Mouse (Mus musculus): ENCODE data around the gene Neu2.

The Neu2 gene

GRCm38 (mm10) chr1:87614576-87615295 lies 105.0 kb downstream of the Neu2 start:
- no peak for DNase-seq (ENCODE audit: low spot score in 2 of 2)

- no peak for DNase-seq (ENCODE audit: low spot score in 2 of 2)
Observed at GRCm38 (mm10) chr1:87620211-87620668, 110.6 kb downstream of the Neu2 start, which contains the start of gene Inpp5d. Gene Inpp5d, plus strand, starts transcription at chr1:87620312.

DNA sequence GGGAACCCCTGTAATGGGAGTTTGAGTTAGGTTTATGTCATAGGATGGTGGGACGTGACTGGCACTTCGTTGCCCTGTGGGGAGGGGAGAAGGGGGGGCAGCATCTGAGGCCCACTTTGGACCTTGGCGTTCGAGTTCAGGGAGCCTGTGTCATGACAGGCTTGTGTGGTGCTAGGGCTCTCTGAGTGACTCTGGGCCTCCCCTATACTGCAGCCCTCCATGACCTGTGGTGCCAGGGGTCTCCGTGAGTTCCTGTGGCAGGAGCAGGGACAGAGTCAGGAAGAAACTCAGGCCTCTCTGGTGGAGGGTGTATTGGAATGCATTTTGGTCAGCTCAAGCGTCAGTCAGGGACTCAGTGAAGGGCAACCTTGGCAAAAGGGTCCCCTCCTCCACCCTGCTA lies 111.0 kb downstream of the Neu2 start:
- DNase-seq (ENCODE audit: low spot score in 2 of 2): no peak

DNA sequence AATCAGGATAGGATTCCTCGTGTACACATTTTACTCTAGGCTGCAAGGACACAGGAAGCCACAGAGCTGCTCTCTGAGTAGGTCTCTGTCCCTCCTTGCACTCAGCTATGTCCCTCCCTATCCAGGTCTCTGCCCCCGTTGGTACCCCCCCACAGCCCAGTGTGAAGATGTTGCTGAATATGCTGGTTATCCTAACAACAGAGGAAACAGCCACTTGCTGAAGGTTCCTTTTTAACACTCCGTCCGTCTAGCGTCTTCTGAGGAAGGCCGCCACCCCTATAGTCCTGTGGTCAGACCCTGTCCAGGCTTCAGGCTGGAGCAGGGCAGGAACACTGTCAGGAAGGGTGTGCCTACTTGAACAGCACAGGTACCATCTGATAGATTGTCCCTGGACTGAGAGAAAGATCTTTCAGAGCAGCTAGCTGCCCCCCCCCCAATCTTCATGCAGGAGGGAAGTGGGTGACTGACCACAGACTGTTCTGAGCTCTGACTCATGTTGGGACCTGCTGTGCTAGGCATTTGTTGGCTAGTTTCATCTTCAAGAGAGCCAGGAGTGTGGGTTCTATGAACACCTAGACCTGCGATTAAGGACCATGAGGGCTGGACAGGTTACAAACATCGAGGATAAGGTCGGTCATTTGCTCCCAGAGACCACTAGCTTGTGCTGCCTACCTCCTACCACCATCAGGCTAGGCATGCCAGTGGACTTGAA lies 111.6 kb downstream of the Neu2 start:
- DNase-seq (ENCODE audit: low spot score in 2 of 2): no peak

DNA sequence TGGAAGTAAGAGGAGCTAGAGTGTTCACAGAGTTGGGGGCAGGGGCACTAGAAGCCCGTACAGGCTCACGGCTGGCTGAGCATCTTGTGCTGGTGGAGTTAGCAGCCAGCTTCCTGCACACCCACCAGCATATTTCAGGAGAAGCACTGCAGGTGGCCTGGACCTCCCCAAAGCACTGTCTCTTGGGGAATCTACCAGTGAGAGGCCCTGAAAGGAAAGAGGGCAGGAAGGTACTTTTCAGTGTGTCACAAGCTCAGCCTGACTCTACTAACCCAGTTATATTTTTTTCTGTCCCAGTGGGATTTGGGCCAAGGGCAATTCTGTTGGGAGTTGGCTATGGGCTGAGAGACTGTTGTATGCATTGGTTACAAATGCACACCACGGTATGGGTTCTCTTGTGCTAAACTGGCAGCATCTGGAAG lies 112.2 kb downstream of the Neu2 start:
- DNase-seq (ENCODE audit: low spot score in 2 of 2): no peak

GRCm38 (mm10) chr1:87623977-87624666 lies 114.4 kb downstream of the Neu2 start:
- no peak for DNase-seq (ENCODE audit: low spot score in 2 of 2)

- DNase-seq (ENCODE audit: low spot score in 2 of 2): no peak
Observed at GRCm38 (mm10) chr1:87624826-87625225, 115.1 kb downstream of the Neu2 start.

GRCm38 (mm10) chr1:87625254-87626025 lies 115.8 kb downstream of the Neu2 start:
- no peak for DNase-seq (ENCODE audit: low spot score in 2 of 2)

GRCm38 (mm10) chr1:87626344-87626743 lies 116.7 kb downstream of the Neu2 start:
- no peak for DNase-seq (ENCODE audit: low spot score in 2 of 2)

DNA sequence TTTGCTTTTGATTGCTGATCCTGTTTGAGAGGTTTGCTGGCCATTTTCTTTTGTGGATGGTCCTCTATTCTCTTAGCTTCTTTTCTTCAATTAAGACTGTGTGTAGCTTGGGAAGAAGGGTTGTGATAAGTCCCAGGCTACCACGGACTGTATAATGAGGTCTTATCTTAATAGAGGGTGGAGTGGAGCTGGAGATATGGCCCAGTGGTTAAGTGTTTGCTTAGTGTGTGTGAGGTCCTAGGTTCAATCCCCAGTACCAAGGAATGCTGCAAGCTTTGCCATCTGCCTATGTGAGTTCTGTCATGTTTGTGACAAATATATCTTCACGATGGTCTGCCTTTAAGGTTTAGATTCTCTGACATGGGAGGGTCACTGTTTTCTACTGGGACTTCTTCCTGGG lies 118.4 kb downstream of the Neu2 start:
- DNase-seq (ENCODE audit: low spot score in 2 of 2): no peak

- no peak for DNase-seq (ENCODE audit: low spot score in 2 of 2)
Observed at GRCm38 (mm10) chr1:87631584-87631983, 121.9 kb downstream of the Neu2 start.

GRCm38 (mm10) chr1:87632163-87632562 lies 122.5 kb downstream of the Neu2 start:
- no peak for DNase-seq (ENCODE audit: low spot score in 2 of 2)

DNA sequence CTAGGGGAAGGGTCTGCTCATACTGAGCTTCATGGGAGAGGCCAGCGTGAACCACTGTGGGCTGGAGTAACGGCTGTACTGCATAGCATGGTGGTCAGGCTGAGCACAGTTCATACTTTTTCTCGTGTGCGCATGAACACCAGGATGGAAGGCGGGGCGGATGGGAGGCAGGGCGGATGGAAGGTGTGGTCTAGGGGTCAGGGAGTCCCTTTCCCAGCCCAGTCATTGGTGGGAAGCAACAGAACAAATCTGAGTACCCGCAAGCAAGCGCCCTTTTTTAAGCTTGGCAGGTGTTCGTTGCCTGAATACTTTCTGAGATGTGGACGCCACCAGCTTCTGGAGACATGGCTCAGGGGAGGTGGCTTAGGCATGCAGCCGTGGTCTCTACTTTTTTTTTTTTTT lies 127.0 kb downstream of the Neu2 start:
- DNase-seq (ENCODE audit: low spot score in 2 of 2): no peak

- no peak for DNase-seq (ENCODE audit: low spot score in 2 of 2)
Observed at GRCm38 (mm10) chr1:87637121-87637877, 127.6 kb downstream of the Neu2 start.

DNA sequence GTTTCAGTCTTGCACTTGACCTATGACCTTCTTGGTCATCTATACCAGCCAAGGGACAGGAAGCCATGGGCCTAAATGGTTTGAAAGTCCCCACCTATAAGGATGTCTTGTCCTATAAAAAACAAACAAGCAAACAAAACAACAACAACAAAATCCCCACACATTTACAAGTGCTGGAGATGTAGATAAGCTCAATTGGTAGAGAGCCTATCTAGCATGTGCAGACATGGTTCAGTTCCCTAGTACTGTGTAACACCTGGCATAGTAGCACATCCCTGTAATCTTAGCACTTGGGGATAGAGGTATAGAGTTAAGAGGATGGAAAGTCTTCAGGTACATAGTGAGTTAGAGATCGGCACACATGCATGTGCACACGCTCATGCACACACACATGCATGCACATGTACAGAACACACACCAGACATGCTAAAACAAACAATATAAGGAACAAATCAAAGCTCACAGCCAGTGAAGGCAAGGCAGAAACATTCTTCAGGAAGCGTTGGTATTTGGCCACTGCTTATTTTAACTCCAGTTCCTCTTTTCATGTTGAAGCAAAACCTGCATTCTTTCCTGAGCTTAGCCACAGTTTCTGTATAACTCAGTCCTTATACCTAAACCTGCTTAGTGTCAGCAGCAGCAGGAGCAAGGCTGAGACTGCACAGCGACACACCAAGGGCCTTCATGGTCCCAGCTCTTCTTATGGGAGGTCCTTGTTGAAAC lies 128.3 kb downstream of the Neu2 start:
- no peak for DNase-seq (ENCODE audit: low spot score in 2 of 2)

DNA sequence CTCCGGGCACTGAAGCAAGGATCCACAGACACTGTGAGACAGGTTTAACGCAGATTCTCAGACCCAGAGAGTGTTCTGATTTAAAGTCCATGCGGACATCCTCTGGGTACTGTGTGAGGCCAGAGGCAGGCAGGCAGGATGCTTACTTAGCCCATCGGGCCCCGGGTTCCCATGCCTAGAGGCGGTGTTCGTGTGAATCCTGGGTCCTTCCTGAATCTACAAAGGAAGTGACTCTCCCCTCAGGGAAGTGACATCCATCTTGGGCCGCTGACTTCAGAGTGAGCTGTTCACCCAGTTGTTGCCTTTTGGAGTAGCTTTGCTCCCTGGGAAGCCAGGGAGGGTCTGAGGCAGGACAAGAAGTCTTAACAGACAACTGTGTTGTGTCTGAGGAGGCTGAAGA lies 130.0 kb downstream of the Neu2 start:
- DNase-seq (ENCODE audit: low spot score in 2 of 2): no peak

GRCm38 (mm10) chr1:87640165-87640661 lies 130.5 kb downstream of the Neu2 start:
- DNase-seq (ENCODE audit: low spot score in 2 of 2): no peak

DNA sequence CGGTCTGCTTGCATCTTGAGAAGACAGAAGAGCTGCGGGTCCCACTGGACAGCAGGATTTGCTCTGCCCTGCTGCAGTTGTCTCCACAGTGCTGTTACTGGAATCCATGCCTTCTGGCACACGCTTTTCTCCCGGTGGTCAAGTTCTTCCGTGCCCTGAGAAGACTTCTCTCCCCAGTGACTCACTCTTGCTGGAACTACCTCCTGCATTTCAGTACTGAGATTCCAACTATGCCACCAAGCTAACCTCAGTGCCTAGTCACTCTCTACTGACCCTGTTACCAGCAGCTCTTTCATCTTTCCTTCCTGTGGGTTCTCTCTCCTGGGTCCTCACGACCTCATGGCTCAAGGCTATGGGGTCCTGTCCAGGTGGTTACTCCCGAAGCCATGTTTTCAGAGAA lies 133.3 kb downstream of the Neu2 start:
- DNase-seq (ENCODE audit: low spot score in 2 of 2): no peak

DNA sequence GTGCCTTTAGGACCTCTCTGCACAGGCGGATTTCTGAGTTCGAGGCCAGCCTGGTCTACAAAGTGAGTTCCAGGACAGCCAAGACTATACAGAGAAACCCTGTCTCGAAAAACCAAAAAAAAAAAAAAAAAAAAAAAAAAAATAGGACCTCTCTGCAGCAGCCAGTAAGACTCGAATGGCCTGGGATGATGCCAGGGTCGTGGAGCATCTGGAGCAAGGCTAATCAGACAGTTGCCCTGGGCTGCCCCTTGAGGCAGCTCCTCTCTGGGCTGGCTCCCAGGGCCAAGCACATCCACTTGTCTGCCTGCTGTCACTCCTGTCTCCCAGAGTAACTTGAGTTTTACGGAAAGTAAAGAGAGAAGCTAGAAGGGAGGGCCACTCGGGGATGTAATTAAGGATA lies 135.4 kb downstream of the Neu2 start:
- DNase-seq (ENCODE audit: low spot score in 2 of 2): no peak

GRCm38 (mm10) chr1:87645748-87646147 lies 136.1 kb downstream of the Neu2 start:
- DNase-seq (ENCODE audit: low spot score in 2 of 2): no peak

All from urinary bladder, postnatal 4 days (tissue).